Mouse (Mus musculus) brain, adult 10 weeks (tissue): ENCODE results near the gene Mlph. TPM values are rescaled to one million over a fixed set of nuclear protein-coding genes. Genes with fewer than 3 reads are reported as not detected.

ENCODE experiments used
- polyA plus RNA-seq: library from polyadenylated mRNA; stranded (reverse); fragments of 350-450 nt; fragmentation: Illumina TruSeq; extraction: RNeasy Lipid Tissue Mini Kit (QIAGEN cat#74804); gene quantifications from one replicate; pipeline ENCODE4 v1.2.3, GENCODE M21; 2015; ENCODE audit warnings: low read depth, low replicate concordance

Mlph gene
- polyA plus RNA-seq = 1.1 TPM

GRCm38 (mm10) chr1:90914948-90915569 is at the start of gene Mlph:
Mlph (plus strand) TSS chr1:90915085.

GRCm38 (mm10) chr1:90952808-90953207 is 37.9 kb downstream of the Mlph start, which contains the start of gene Prlh:
Prlh (plus strand) TSS chr1:90953108.

GRCm38 (mm10) chr1:90969347-90969784 is 54.5 kb downstream of the Mlph start, which contains the start of gene Rab17:
Rab17 (minus strand) TSS chr1:90969661.

GRCm38 (mm10) chr1:90998268-90998890 is 83.5 kb downstream of the Mlph start, which contains the start of gene Lrrfip1:
Lrrfip1 (plus strand) TSS chr1:90998737.

Other genes with a start within 250 kb of the Mlph start
- gene Col6a3, start 71.1 kb upstream of the Mlph start, polyA plus RNA-seq = 1.0 TPM
- gene Prlh, start 38.0 kb downstream of the Mlph start, polyA plus RNA-seq = not detected
- gene Rab17, start 54.6 kb downstream of the Mlph start, polyA plus RNA-seq = not detected
- gene Lrrfip1, start 83.7 kb downstream of the Mlph start, polyA plus RNA-seq = 52.0 TPM
- not detected for gene Rbm44, start 230.0 kb downstream of the Mlph start, polyA plus RNA-seq